Mouse (Mus musculus) midbrain, embryonic 10.5 days (tissue): ENCODE data around the gene Kifc1. TPM values are rescaled to one million over a fixed set of nuclear protein-coding genes. Genes with fewer than 3 reads are reported as not detected.
"Not testable (repeated sequence)": the region's sequence is repeated elsewhere in the genome, so short reads cannot be mapped to it uniquely, and the experiment has no call there.

Experiments
- DNase-seq: peaks from one replicate; pipeline ENCODE4 v3.0.0-alpha.2; 2017; ENCODE audit warnings: low spot score
- H3K27ac ChIP-seq: fragments of 300-500 bp; sonication (generic); replicated peaks from 2 replicates; pipeline ENCODE4 v1.5.1; 2016; ENCODE audit warnings: mild to moderate bottlenecking
- H3K27me3 ChIP-seq: fragments of 300-500 bp; sonication (generic); 2 replicates; pipeline ENCODE4 v1.6.1; 2016; ENCODE audit warnings: low read depth, mild to moderate bottlenecking; ENCODE audit not compliant: poor library complexity, severe bottlenecking
- H3K36me3 ChIP-seq: fragments of 300-500 bp; sonication (generic); 2 replicates; pipeline ENCODE4 v1.6.1; 2016; ENCODE audit warnings: mild to moderate bottlenecking, moderate library complexity
- H3K4me1 ChIP-seq: fragments of 300-500 bp; sonication (generic); 2 replicates; pipeline ENCODE4 v1.6.1; 2016
- H3K4me3 ChIP-seq: fragments of 300-500 bp; sonication (generic); 2 replicates; pipeline ENCODE4 v1.5.1; 2016; ENCODE audit warnings: mild to moderate bottlenecking, moderate library complexity
- H3K9me3 ChIP-seq: fragments of 300-500 bp; sonication (generic); replicated peaks from 2 replicates; pipeline ENCODE4 v1.6.1; 2016; ENCODE audit warnings: mild to moderate bottlenecking
- WGBS: fragments of 180-500 bp; shearing (Covaris S2); methylation state at CpG from one replicate; pipeline ENCODE4 v1.1.7; 2016; 5-methylcytosine and 5-hydroxymethylcytosine counted together
- polyA plus RNA-seq: library from polyadenylated mRNA; unstranded; fragments of >200 nt; fragmentation: Nextera tagmentation; extraction: Ambion mirVana; gene quantifications from 2 replicates; pipeline ENCODE4 v1.2.1, GENCODE M21; 2016

The Kifc1 gene
- polyA plus RNA-seq, 1 experiment from 2014 or later: 7.8 TPM

DNA sequence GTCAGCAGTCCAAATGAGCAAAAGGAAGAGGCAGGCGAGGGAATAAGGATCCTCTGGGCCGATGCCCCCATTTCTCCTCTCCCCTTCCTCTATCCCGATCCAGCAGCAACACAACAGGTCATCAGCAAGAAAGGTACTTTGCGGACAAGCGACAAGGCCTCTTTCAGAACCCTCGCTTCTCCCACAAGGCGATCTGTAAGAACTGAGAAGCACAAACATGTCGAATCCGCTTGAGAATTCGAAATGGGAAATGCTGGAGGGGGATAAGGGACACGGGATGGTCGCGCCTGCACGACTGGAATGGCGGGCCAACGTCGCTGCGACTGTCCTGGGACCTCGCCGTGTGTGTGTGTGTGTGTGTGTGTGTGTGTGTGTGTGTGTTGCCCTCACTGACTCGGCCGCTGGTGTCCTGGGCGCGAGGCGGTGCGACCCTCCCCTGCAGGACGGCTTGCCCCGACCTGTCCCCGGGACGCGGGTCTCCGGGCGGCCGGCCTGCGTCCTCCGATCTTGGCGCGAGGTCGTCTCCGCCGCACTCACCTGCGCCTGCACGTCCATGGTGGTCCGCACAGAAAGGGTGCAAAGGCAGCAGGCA is 424 bp downstream of the Kifc1 start:
- Histone ChIP-seq H3K27ac (peak overlapping the region; percentile 93), H3K4me1 (peaks cover 19% of the 10 kb centered on the region), H3K36me3 (peaks cover 26% of the 10 kb centered on the region), H3K4me3 (peak overlapping the region; percentile 78)
- not testable (repeated sequence) for H3K9me3 ChIP-seq, H3K27me3 ChIP-seq, DNase-seq
- WGBS: under 1% methylated on average over 44 of the region's 44 CpGs

DNA sequence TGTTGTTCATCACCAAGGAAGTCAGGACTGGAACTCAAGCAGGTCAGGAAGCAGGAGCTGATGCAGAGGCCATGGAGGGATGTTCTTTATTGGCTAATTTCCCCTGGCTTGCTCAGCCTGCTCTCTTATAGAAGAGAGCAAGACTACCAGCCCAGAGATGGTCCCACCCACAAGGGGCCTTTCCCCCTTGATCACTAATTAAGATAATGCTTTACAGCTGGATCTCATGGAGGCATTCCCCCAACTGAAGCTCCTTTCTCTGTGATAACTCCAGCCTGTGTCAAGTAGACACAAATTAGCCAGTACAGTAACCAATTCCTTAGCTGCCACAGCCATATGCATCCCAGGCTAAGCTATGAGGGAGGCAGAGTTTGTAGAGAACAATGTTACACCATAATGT is 2.2 kb downstream of the Kifc1 start:
- not testable (repeated sequence) for H3K27me3 ChIP-seq, DNase-seq, H3K27ac ChIP-seq, H3K9me3 ChIP-seq
- Histone ChIP-seq H3K4me1 (peaks cover 19% of the 10 kb centered on the region), H3K36me3 (peaks cover 43% of the 10 kb centered on the region), H3K4me3 (peak overlapping the region; percentile 78; the same call in 1 of the 2 replicates)

DNA sequence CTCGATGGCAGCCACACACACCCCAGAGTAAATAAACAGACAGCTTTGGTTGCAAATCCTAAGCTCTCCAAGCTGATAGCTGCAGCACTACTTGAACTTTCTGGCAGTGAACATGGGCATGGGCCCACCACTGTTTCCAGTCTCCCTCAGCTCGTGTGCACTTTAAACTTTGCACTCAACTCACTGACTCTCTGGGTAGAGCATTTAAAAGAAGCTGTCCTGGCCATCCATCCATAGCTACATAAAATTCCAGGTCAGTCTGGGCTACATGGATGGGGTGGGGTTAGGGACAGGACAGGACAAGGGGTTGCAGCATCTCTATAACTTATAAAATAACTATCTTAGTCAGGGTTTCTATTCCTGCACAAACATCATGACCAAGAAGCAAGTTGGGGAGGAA is 2.7 kb downstream of the Kifc1 start:
- H3K4me3 ChIP-seq: peak overlapping the region; percentile 78; the same call in 1 of the 2 replicates
- not testable (repeated sequence) for H3K9me3 ChIP-seq, H3K27ac ChIP-seq, H3K27me3 ChIP-seq, DNase-seq
- peaks cover 48% of the 10 kb centered on the region for H3K36me3 ChIP-seq
- peaks cover 19% of the 10 kb centered on the region for H3K4me1 ChIP-seq
- WGBS: 83% methylated on average over 2 of the region's 2 CpGs

DNA sequence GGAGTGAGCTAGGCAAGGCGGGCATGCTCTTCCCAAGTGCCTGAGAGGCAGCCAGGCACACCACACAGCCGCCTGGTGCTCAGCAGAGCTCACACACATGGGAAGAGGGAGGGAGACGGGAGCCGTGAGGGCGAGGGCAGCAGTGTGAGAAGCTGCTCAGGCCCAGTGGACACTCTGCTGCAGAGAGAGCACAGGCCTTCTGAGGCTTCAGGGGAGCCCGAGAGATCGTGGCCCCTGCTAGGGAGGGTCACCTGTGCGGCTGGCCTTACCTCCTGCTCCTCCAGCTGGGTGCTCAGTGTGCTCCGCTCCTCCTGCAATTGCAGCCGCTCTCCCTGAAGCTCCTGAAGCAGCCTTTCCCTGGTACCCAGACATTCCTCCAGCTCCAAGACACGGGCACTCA is 6.1 kb downstream of the Kifc1 start:
- H3K9me3 ChIP-seq, H3K27me3 ChIP-seq, H3K4me3 ChIP-seq, H3K27ac ChIP-seq, DNase-seq: not testable (repeated sequence)
- 95% methylated on average over 10 of the region's 11 CpGs for WGBS
- Histone ChIP-seq H3K36me3 (peaks cover 80% of the 10 kb centered on the region), H3K4me1 (peaks cover 17% of the 10 kb centered on the region)

DNA sequence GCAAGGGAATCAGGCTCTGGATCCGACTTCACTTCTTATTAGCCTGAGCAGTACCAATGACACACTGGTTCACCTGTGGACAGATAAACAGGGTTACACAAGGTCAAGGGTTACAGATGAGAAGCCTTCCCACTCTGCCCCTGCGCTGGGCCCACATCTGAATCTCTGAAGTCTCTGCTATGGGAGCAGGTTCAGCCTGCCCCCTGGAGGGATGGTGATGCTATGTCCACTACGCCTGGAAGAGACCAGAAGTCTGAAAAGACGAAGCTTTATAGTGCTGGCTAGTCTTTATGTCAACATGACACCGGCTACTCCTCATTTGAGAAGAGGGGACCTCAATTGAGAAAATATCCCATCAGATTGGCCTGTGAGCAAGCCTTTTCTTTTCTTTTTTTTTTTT is 14.7 kb downstream of the Kifc1 start:
- H3K4me3 ChIP-seq, H3K27me3 ChIP-seq, H3K27ac ChIP-seq, H3K4me1 ChIP-seq, DNase-seq, H3K9me3 ChIP-seq: not testable (repeated sequence)
- 83% methylated on average over 5 of the region's 5 CpGs for WGBS
- H3K36me3 ChIP-seq: peaks cover 56% of the 10 kb centered on the region

DNA sequence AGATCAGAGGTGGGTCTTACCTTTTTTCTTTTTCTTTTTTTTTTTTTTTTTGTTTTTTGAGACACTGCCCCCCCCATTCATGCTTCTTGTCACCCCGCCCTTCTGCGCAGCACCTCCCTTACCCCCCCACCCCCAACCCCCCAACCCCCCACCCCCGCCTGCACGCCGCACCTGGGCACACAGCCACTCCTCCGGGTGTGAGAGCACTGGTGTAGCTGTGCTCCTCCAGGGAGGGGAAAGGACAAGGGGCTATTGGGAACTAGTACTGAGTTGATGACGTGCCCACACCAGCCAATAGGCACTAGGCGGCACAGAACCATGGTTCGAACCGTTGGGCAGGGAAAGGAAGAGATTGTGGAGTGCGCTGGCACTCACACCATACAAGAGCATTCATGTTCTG is 16.1 kb downstream of the Kifc1 start:
- Histone ChIP-seq H3K4me3 (no peak overlapping the region), H3K27me3 (no peaks in the 10 kb centered on the region), H3K27ac (no peak overlapping the region), H3K4me1 (no peaks in the 10 kb centered on the region), H3K9me3 (no peaks in the 10 kb centered on the region), H3K36me3 (peaks cover 44% of the 10 kb centered on the region)
- no peak for DNase-seq
- 90% methylated on average over 11 of the region's 11 CpGs for WGBS

DNA sequence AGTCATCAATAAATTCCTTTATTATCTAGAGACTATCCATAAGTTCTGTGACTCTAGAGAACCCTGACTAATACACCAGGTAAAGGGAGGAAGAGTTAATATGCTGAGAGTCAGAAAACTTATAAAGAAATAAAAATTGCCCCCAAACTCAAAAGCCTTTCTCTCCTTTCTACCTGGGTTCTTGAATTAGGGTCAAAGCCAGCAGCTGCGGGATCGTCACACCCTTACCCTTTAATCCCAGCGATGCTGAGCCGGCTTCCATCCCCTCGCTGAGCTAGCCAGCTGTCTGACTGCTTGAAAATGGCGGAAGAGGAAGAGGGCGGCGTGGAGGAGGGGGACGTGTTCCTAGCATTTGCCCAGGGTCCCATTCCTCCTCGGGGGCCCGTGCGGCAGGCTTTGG is 16.9 kb downstream of the Kifc1 start, which contains the start of gene Gm7029:
Gene Gm7029, plus strand, starts transcription at position 301 of the 400 bp plus-strand sequence.
- H3K4me1 ChIP-seq, H3K4me3 ChIP-seq, H3K27ac ChIP-seq, H3K9me3 ChIP-seq, H3K27me3 ChIP-seq, DNase-seq: not testable (repeated sequence)
- 91% methylated on average over 4 of the region's 12 CpGs for WGBS
- peaks cover 35% of the 10 kb centered on the region for H3K36me3 ChIP-seq

DNA sequence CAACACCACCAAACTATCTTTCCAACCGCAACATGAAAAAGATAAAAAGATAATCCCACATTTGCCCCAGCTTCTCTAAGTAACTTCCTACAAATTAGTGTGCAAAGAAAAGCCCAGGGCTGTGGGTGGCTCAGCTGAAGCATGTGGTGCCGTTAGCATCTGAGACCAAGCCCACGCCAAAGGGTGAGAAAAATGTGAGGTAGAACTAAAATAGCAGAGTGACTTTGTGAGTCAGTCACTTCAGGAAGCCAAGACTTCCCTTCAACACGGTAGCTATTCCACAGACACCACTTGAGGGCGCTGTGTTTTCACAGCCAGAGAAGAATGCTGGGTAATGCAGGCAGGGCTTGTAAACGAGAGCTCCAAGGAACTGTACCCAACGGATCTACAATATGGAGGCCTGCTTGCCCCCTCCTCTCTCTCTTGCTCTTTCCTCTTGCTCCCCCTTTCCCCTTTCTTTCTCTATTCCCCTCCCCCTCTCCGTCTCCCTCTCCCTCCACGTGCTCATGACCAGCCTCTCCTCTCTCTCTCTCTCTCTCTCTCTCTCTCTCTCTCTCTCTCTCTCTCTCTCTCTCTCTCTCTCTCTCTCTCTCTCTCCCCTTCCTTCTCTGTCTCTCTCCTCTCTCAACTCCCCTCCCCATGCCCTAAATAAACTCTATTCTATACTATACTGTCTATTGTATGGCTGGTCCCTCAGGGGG is 25.0 kb downstream of the Kifc1 start:
- peaks cover 13% of the 10 kb centered on the region; the same call in 1 of the 2 replicates for H3K4me1 ChIP-seq
- peak; percentile 26 for DNase-seq
- WGBS: 48% methylated on average over 9 of the region's 9 CpGs
- no peak overlapping the region for H3K27ac ChIP-seq
- H3K27me3 ChIP-seq: no peaks in the 10 kb centered on the region
- no peaks in the 10 kb centered on the region for H3K36me3 ChIP-seq
- no peaks in the 10 kb centered on the region for H3K9me3 ChIP-seq
- no peak overlapping the region for H3K4me3 ChIP-seq

DNA sequence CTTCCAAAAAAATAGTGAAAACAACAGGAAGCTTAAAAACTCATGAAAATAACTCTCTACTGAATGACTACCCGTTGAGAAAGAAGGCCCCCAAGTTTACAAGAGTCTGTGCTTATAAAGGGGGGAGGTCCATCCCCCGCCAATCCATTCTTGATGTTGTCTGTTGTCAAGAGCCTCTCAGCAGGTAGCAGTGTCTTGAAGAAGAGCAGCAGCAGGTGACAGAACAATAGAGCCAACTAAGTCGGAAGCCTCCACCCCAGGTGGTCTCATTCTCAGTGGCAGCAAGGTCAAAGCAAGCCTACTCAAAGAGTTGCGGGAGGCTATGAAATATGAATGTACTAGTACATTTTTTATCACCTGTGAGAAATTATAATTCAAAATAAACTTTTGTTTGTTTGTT is 32.6 kb downstream of the Kifc1 start:
- H3K36me3 ChIP-seq: no peaks in the 10 kb centered on the region
- no peak for DNase-seq
- no peaks in the 10 kb centered on the region for H3K4me1 ChIP-seq
- H3K27ac ChIP-seq: no peak overlapping the region
- H3K4me3 ChIP-seq: no peak overlapping the region
- peaks cover 11% of the 10 kb centered on the region; the same call in 1 of the 2 replicates for H3K9me3 ChIP-seq
- no peaks in the 10 kb centered on the region for H3K27me3 ChIP-seq
- 77% methylated on average over 4 of the region's 4 CpGs for WGBS

DNA sequence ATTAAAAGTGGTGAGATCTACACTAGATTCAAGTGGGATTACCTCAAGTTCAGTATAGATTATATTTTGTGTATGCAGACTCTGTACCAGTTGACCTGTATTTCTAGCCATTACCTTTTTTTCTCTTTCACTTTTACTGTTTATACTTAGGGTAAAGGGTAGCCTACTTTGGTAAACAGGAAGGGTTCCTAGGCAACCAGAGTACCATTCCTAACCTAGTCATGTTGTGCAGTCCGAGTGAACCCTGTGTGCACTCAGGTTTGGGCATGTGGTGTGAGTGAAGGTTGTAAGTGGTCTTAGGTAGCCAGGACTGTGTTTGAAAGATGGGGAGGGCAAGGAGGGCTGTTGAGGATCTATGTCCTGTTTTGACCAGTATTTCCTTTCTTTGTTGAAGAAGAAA is 39.1 kb downstream of the Kifc1 start:
- DNase-seq: no peak
- H3K27me3 ChIP-seq: no peaks in the 10 kb centered on the region
- H3K4me1 ChIP-seq: no peaks in the 10 kb centered on the region
- no peaks in the 10 kb centered on the region for H3K9me3 ChIP-seq
- H3K36me3 ChIP-seq: peaks cover 40% of the 10 kb centered on the region
- no peak overlapping the region for H3K4me3 ChIP-seq
- WGBS: 76% methylated on average over 1 of the region's 1 CpGs
- no peak overlapping the region for H3K27ac ChIP-seq

DNA sequence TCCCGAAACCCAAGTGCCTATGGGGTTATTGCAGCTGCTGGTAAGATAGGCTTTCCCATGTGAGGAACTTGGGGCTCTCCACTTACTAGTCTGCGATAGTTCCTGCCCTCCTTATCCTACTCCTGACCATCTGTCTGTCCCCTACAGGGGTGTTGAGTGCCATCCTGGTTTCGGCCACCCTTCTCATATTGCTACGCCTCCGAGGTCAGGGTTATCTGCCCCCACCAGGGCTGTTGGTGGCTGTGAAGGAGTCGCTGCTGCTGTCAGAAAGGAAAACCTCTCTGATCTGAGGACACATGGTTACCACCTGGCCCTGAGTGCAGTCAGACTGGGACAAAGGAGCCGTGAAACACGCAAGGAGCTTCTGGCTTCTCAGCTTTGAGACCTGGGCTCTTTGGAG is 42.3 kb downstream of the Kifc1 start:
- peaks cover 18% of the 10 kb centered on the region for H3K4me1 ChIP-seq
- DNase-seq: no peak
- no peaks in the 10 kb centered on the region for H3K27me3 ChIP-seq
- H3K9me3 ChIP-seq: no peaks in the 10 kb centered on the region
- WGBS: 91% methylated on average over 8 of the region's 8 CpGs
- no peak overlapping the region for H3K27ac ChIP-seq
- peaks cover 47% of the 10 kb centered on the region for H3K36me3 ChIP-seq
- no peak overlapping the region for H3K4me3 ChIP-seq

DNA sequence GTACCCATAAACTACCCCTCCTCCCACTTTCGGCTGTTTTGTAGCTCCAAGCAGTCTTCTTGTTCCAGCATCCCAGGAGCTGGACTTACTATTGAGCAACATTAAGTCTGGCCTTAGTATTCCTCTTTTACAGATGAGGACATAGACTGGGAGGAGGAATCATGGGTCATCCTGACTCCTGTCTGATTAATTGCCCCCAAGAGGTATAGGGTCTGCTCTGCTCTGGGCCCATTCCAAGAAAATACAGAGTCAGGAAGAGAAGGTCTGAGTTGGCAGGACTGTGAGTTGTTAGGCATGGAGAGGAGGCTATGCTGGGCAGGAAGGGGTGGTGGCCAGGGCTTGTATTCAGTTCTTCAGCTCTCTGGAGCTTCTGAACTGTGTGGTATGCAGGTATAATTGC is 46.3 kb downstream of the Kifc1 start:
- 93% methylated on average over 1 of the region's 1 CpGs for WGBS
- Histone ChIP-seq H3K27me3 (no peaks in the 10 kb centered on the region), H3K36me3 (peaks cover 41% of the 10 kb centered on the region), H3K27ac (no peak overlapping the region), H3K4me1 (peaks cover 22% of the 10 kb centered on the region), H3K9me3 (no peaks in the 10 kb centered on the region), H3K4me3 (peak overlapping the region; percentile 68)
- no peak for DNase-seq

DNA sequence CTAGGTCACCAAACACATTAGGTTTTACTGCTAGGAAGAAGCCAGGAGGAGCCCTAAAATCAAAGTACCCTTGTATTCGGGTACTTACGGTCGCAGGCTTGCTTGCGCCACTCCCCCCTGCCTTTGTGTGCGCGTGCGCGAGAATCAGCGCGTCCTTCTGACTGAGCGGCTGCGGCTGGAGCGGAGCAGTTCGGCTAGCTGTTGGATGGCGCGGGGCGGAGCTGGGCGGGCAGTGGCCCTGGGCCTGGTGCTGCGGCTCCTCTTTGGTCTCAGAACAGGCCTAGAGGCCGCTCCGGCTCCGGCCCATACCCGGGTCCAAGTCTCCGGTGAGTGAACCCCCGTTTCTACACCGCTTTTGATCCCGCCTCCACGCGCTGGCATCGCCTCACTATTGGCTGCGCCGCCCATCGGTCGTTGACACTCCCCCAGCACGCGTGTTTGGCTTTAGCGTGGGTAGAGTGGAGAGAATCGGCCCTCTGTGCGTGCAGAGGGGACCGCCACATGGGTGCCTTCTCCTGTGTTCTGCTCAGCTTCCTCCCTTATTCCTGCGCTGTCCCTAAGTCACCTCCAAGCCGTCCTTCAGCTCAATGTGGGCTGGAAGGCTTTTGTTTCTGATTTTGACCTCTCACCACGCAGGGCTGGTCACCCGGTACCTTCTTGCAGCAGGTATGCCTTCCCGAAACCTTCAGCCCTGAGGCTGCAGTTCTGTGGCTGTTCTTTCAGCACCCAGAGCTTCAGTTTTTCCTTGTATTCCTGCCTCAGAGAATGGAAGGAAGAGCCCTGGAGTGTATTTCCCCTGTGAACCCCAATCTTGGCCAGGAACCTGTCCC is 47.3 kb downstream of the Kifc1 start, which contains the start of gene Cd320:
Gene Cd320, plus strand, starts transcription at position 126 of the 830 bp plus-strand sequence.
- DNase-seq: peak; percentile 91
- Histone ChIP-seq H3K36me3 (peaks cover 41% of the 10 kb centered on the region), H3K9me3 (no peaks in the 10 kb centered on the region), H3K4me1 (peaks cover 22% of the 10 kb centered on the region), H3K27ac (peak within 1 kb of the TSS; percentile 88), H3K27me3 (no peaks in the 10 kb centered on the region), H3K4me3 (peak within 1 kb of the TSS; percentile 68)
- WGBS: under 1% methylated on average over 45 of the region's 45 CpGs
